Mouse (Mus musculus): ENCODE measurements at regions not wholly inside any gene's neighbourhood (a gene's known extent, or its start where the extent isn't known, plus 50 kb on each side); places are given as distances from the start of the nearest gene placed in this dataset.

- no peaks in the 10 kb centered on the region for H3K27me3 ChIP-seq (ENCODE audit: control insufficient read depth, insufficient read depth, low read length)
- no peak for TF ChIP-seq POLR2A (IDR thresholded peaks at IDR 0.05; ENCODE audit: extremely low read depth, insufficient read depth, low read length)
- TF ChIP-seq CTCF (IDR thresholded peaks at IDR 0.05; ENCODE audit: low read depth, low read length): no peak
- 76% methylated on average over 6 of the region's 6 CpGs for WGBS
- H3K27ac ChIP-seq (replicated peaks; ENCODE audit: insufficient read depth, low read depth, low read length): 0 out of 2 replicates have a peak overlapping the region, but pooled peaks have one; percentile 1
- no peak for DNase-seq (ENCODE audit: extremely low read depth, low read depth, low spot score)
- no peaks in the 10 kb centered on the region for H3K4me1 ChIP-seq (ENCODE audit: control insufficient read depth, insufficient read depth, low read length)
- no peak overlapping the region for H3K4me3 ChIP-seq (ENCODE audit: insufficient read depth, low read depth, low read length)
- H3K36me3 ChIP-seq (ENCODE audit: control insufficient read depth, insufficient read depth, low read length): no peaks in the 10 kb centered on the region
- no peak overlapping the region for H3K9ac ChIP-seq (ENCODE audit: low read depth, low read length)
- no peaks in the 10 kb centered on the region for H3K79me2 ChIP-seq (ENCODE audit: control insufficient read depth, insufficient read depth, low read length)
These were observed 354.7 kb upstream of the Nfe2l3 start for GRCm38 (mm10) chr6:51077769-51078096.

GRCm38 (mm10) chr6:51078353-51078966, 354.0 kb upstream of the Nfe2l3 start:
- H3K36me3 ChIP-seq (ENCODE audit: control insufficient read depth, insufficient read depth, low read length): no peaks in the 10 kb centered on the region
- no peaks in the 10 kb centered on the region for H3K4me1 ChIP-seq (ENCODE audit: control insufficient read depth, insufficient read depth, low read length)
- H3K9ac ChIP-seq (ENCODE audit: low read depth, low read length): no peak overlapping the region
- 75% methylated on average over 11 of the region's 11 CpGs for WGBS
- H3K79me2 ChIP-seq (ENCODE audit: control insufficient read depth, insufficient read depth, low read length): no peaks in the 10 kb centered on the region
- H3K27me3 ChIP-seq (ENCODE audit: control insufficient read depth, insufficient read depth, low read length): no peaks in the 10 kb centered on the region
- H3K4me3 ChIP-seq (ENCODE audit: insufficient read depth, low read depth, low read length): no peak overlapping the region
- TF ChIP-seq POLR2A (IDR thresholded peaks at IDR 0.05; ENCODE audit: extremely low read depth, insufficient read depth, low read length) (no peak), CTCF (IDR thresholded peaks at IDR 0.05; ENCODE audit: low read depth, low read length) (no peak)
- peak; percentile 1 for DNase-seq (ENCODE audit: extremely low read depth, low read depth, low spot score)
- H3K27ac ChIP-seq (replicated peaks; ENCODE audit: insufficient read depth, low read depth, low read length): no peak overlapping the region; the same call in 1 of the 2 replicates

GRCm38 (mm10) chr6:51078967-51079355, 353.5 kb upstream of the Nfe2l3 start:
- WGBS: 97% methylated on average over 5 of the region's 5 CpGs
- TF ChIP-seq CTCF (IDR thresholded peaks at IDR 0.05; ENCODE audit: low read depth, low read length) (no peak), POLR2A (IDR thresholded peaks at IDR 0.05; ENCODE audit: extremely low read depth, insufficient read depth, low read length) (no peak)
- Histone ChIP-seq H3K27ac (replicated peaks; ENCODE audit: insufficient read depth, low read depth, low read length) (no peak overlapping the region), H3K4me1 (ENCODE audit: control insufficient read depth, insufficient read depth, low read length) (no peaks in the 10 kb centered on the region), H3K79me2 (ENCODE audit: control insufficient read depth, insufficient read depth, low read length) (no peaks in the 10 kb centered on the region), H3K4me3 (ENCODE audit: insufficient read depth, low read depth, low read length) (no peak overlapping the region), H3K9ac (ENCODE audit: low read depth, low read length) (no peak overlapping the region), H3K27me3 (ENCODE audit: control insufficient read depth, insufficient read depth, low read length) (no peaks in the 10 kb centered on the region), H3K36me3 (ENCODE audit: control insufficient read depth, insufficient read depth, low read length) (no peaks in the 10 kb centered on the region)
- DNase-seq (ENCODE audit: extremely low read depth, low read depth, low spot score): no peak

- no peaks in the 10 kb centered on the region for H3K36me3 ChIP-seq (ENCODE audit: control insufficient read depth, insufficient read depth, low read length)
- no peak overlapping the region for H3K27ac ChIP-seq (replicated peaks; ENCODE audit: insufficient read depth, low read depth, low read length)
- no peaks in the 10 kb centered on the region for H3K79me2 ChIP-seq (ENCODE audit: control insufficient read depth, insufficient read depth, low read length)
- no peak overlapping the region for H3K9ac ChIP-seq (ENCODE audit: low read depth, low read length)
- H3K4me3 ChIP-seq (ENCODE audit: insufficient read depth, low read depth, low read length): no peak overlapping the region
- H3K4me1 ChIP-seq (ENCODE audit: control insufficient read depth, insufficient read depth, low read length): no peaks in the 10 kb centered on the region
- DNase-seq (ENCODE audit: extremely low read depth, low read depth, low spot score): no peak
- H3K27me3 ChIP-seq (ENCODE audit: control insufficient read depth, insufficient read depth, low read length): no peaks in the 10 kb centered on the region
- 87% methylated on average over 5 of the region's 5 CpGs for WGBS
- TF ChIP-seq POLR2A (IDR thresholded peaks at IDR 0.05; ENCODE audit: extremely low read depth, insufficient read depth, low read length) (no peak), CTCF (IDR thresholded peaks at IDR 0.05; ENCODE audit: low read depth, low read length) (no peak)
These were observed 351.4 kb upstream of the Nfe2l3 start for GRCm38 (mm10) chr6:51081056-51081455.

- Histone ChIP-seq H3K36me3 (ENCODE audit: control insufficient read depth, insufficient read depth, low read length) (no peaks in the 10 kb centered on the region), H3K27ac (replicated peaks; ENCODE audit: insufficient read depth, low read depth, low read length) (no peak overlapping the region), H3K4me3 (ENCODE audit: insufficient read depth, low read depth, low read length) (no peak overlapping the region), H3K27me3 (ENCODE audit: control insufficient read depth, insufficient read depth, low read length) (no peaks in the 10 kb centered on the region), H3K9ac (ENCODE audit: low read depth, low read length) (no peak overlapping the region), H3K4me1 (ENCODE audit: control insufficient read depth, insufficient read depth, low read length) (no peaks in the 10 kb centered on the region), H3K79me2 (ENCODE audit: control insufficient read depth, insufficient read depth, low read length) (no peaks in the 10 kb centered on the region)
- WGBS: 88% methylated on average over 9 of the region's 9 CpGs
- no peak for DNase-seq (ENCODE audit: extremely low read depth, low read depth, low spot score)
- TF ChIP-seq POLR2A (IDR thresholded peaks at IDR 0.05; ENCODE audit: extremely low read depth, insufficient read depth, low read length) (no peak), CTCF (IDR thresholded peaks at IDR 0.05; ENCODE audit: low read depth, low read length) (no peak)
These were observed 347.8 kb upstream of the Nfe2l3 start for GRCm38 (mm10) chr6:51084656-51085055.

- TF ChIP-seq CTCF (IDR thresholded peaks at IDR 0.05; ENCODE audit: low read depth, low read length): no peak
- Histone ChIP-seq H3K36me3 (ENCODE audit: control insufficient read depth, insufficient read depth, low read length) (no peaks in the 10 kb centered on the region), H3K9ac (ENCODE audit: low read depth, low read length) (no peak overlapping the region), H3K4me1 (ENCODE audit: control insufficient read depth, insufficient read depth, low read length) (no peaks in the 10 kb centered on the region), H3K4me3 (ENCODE audit: insufficient read depth, low read depth, low read length) (no peak overlapping the region), H3K79me2 (ENCODE audit: control insufficient read depth, insufficient read depth, low read length) (no peaks in the 10 kb centered on the region), H3K27ac (replicated peaks; ENCODE audit: insufficient read depth, low read depth, low read length) (no peak overlapping the region), H3K27me3 (ENCODE audit: control insufficient read depth, insufficient read depth, low read length) (no peaks in the 10 kb centered on the region)
- 59% methylated on average over 2 of the region's 2 CpGs for WGBS
- no peak for DNase-seq (ENCODE audit: extremely low read depth, low read depth, low spot score)
These were observed 346.9 kb upstream of the Nfe2l3 start for GRCm38 (mm10) chr6:51085547-51085946.
